Mouse (Mus musculus): Measurements from ENCODE around the gene Impdh2.
"Not testable (repeated sequence)": the region's sequence is repeated elsewhere in the genome, so short reads cannot be mapped to it uniquely, and the experiment has no call there.

Impdh2 gene

GRCm38 (mm10) chr9:108601986-108602385 lies 41.9 kb downstream of the Impdh2 start:
- no peak for DNase-seq (ENCODE audit: low spot score)

- DNase-seq (ENCODE audit: low spot score): not testable (repeated sequence)
These were observed 47.8 kb downstream of the Impdh2 start for GRCm38 (mm10) chr9:108607929-108608328.

GRCm38 (mm10) chr9:108608889-108609288 lies 48.8 kb downstream of the Impdh2 start:
- no peak for DNase-seq (ENCODE audit: low spot score)

GRCm38 (mm10) chr9:108611488-108611887 lies 51.4 kb downstream of the Impdh2 start:
- DNase-seq (ENCODE audit: low spot score): no peak

Data from T-cell, adult 2 months (primary cell).